Mouse (Mus musculus): ENCODE results near the gene H1fx.
"Not testable (repeated sequence)": the region's sequence is repeated elsewhere in the genome, so short reads cannot be mapped to it uniquely, and the experiment has no call there.

Gene H1fx

DNA sequence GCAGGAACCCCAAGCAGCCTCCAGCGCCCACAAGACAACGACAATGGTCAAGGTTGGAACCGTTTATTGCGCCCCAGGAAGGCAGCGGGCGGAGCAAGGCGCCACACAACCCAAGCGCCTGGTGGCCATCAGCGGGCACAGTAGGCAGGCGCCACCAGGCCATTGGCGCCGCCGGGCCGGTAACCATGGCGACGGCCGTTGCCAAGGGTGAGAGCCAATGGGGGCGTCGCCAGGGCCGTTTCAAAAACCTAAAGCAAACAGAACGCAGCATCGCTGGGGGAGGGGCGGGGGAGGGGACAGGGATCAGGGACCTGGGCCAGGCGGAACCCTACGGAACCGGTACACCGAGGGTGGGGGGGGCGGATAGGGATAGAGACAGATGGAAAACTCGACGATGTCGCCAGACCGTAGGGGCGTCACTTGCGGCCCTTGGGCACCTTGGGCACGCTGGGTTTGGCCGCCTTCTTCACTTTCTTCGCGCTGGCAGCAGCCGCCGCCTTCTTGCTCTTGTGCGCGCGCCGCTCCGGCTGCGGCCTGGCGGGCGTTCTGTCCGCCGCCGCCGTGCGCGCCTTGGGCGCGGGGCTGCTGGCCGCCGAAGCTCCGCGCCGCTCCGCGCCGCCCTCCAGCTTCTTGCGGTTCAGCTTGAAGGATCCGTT is 935 bp downstream of the H1fx start:
- DNase-seq (ENCODE audit: low spot score) = no peak

DNA sequence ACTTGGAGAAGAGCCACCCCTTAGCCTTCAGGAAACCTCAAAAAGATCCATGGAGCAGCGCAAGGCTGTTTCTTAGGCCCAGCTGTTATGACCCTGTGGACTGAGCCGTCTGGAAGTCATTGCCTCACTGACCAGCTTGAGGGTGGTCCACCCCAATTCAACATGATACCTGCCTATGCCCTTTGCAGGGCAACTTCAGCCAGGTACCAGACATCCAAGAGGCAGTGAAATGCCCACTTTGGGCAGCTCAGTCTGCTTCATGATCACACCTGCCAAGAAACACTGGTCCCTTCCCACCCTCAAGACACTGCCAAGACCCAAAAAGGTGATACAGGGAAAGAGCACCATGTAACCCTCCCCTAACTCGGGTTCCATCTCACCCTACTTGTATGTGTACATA is 1.7 kb downstream of the H1fx start:
- DNase-seq (ENCODE audit: low spot score) = no peak

DNA sequence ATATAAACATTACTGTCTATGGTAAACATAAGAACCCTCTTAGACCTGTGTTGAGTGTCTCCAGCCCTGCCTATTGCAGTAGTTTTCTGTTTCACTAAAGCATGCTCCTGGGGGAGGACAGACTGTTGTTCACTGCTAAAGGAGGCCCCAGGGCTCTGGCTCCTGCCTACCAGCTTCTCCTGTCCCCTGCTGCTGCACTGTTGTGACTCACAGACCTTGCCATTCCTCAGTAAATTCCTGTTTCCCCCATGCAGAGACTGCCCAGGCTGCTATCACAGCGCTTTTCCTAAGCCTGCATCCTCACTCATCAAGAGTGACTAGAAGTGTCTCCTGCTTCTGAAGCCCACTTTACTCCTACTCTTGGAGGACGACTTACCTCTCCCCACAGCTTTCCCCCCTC is 11.4 kb downstream of the H1fx start:
- no peak for DNase-seq (ENCODE audit: low spot score)

DNA sequence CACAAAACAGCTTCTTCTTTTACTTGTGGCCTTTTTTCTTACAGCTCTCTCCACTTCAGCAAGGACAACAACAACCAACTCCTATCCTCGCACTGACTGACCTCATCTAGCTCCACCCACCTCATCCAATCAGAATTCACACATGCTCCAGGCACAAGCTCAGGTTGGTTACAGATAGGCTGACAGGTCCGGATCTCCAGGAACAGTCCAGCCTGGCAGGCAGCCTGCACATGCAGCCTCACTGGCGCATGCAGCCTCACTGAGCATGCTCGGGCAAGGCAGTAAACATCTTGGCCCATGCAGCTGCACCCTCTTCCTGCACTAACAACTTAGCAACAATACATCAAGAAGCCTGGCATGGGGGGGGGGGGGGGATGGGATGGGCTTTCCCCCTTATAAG is 19.0 kb downstream of the H1fx start:
- not testable (repeated sequence) for DNase-seq (ENCODE audit: low spot score)

DNA sequence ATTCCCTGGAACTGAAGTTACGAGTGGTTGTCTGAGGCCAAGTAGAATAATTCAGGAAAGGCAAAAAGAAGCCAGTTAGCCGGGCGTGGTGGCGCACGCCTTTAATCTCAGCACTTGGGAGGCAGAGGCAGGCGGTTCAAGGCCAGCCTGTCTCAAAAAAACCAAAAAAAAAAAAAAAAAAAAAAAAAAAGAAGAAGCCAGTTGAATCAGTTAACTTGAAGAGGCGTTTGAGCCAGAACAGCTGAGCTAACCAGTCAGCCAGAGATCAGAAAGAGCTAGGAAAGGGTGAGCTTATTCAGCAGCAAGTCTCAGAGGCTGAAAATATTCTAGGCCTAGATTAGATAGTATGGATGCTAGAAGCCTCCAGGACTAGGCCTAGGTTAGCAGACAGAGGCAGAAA is 39.3 kb downstream of the H1fx start:
- DNase-seq (ENCODE audit: low spot score) = no peak

DNA sequence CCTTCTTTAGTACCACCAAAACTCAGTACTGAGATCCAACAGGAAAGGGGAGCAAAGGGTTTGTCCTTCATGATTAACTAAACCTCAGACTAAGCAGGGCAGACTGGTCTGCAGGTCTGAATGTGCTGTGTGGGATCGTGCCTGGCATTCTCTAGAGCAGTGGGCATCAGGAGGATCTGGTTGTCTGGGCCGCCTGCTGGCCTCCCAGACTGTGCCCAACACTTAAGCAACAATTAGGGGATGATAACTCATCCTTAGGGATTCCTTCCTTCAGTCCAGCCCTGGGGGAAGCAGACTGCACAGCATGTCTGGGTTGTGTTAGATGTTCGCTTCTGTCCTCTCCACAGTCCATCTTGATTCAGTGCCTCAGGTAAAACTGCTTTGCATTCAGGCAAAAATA is 42.5 kb downstream of the H1fx start:
- no peak for DNase-seq (ENCODE audit: low spot score)

DNA sequence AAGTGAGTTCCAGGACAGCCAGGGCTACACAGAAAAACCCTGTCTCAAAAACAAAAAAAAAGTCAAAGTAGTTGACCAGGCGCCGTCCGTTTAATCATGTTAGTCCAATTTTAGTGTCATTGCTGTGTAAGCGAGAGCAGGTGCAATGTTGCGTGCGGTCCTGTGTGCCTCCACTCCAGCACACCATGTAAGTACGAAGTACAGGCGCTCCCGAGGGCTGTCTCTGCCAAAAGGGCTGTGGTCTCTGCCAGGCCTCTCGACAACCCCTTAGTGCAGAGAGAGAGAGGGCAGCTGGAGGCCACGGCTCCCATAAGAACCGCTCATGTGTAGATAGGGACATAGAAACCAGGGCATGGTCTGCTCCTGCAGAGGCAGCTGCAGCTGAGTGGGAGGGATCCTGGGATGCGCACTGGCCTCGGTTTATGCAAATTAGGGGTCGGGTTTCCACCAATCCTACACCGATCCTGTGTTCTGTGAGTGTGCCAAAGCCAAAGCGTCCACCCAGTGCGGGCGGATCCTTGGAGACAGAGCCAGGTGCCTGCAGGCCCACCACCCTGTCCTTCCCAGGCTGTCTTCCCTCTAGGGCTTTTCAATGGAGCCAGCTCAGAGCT is 44.2 kb downstream of the H1fx start:
- DNase-seq (ENCODE audit: low spot score) = no peak

DNA sequence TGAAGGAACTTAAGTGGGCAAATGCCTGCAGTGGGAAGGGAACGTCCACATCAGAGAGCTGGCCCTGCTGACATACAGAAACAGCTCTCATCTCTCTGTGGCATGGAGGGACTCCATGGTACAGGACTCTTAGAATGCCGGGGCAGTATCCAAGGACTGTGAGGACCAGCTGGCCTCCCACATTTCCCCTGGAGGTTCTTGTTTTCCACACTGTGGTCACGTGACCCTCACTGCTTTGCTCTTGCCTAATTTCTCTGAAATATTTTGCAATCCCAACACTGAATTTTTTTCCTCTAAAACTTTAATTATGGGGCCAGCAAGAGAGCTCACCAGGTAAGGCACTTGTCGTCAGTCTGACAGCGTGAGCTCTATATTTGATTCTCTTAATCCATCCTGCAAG is 46.4 kb downstream of the H1fx start:
- DNase-seq (ENCODE audit: low spot score) = no peak

Measured in urinary bladder, postnatal 10 days (tissue).